Comparison of ENCODE assay signal across 13 mouse cellular contexts in the genomic region with DNA sequence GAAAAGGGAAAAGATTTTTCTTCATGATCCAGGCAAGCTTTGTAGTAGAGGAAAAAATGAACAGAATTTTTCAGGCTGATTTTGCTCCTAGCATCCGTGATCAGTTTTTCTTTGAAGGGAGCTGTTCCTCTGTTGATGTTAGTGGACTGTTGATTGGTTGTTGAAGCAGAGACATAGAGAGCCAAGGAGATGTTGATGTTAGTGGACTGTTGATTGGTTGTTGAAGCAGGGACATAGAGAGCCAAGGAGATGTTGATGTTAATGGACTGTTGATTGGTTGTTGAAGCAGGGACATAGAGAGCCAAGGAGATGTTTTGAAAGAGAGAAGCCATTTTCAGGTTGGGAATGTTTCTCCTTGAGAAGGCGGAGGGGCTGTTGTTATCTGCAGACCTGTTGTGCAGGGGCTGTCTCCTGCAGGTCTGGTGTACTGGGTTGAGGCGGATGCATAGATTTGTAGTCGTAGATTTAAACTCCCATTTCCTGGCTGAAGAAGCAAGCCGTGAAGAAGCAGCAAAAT. TPM values are rescaled to one million over a fixed set of nuclear protein-coding genes. Genes with fewer than 3 reads are reported as not detected.
DNase-seq lines count a peak whose midpoint lies in the region; ATAC-seq and TF ChIP-seq lines count a peak whose summit lies in the region.
"Had no signal": no experiment of that assay in that cellular context is flagged by ENCODE, and none has a peak within 500 bp of the region (broad histone marks: within the 10 kb centered on the region; RNA-seq: fewer than 3 reads in every experiment).

No protein-coding gene starts in this region.

- no peak overlapping the region for H3K9ac ChIP-seq in heart, embryonic 12.5 days
- H3K9ac ChIP-seq in hindbrain, postnatal 0 days (replicated peaks; ENCODE audit: low read length), result no peak overlapping the region
- H3K9ac ChIP-seq in midbrain, postnatal 0 days (replicated peaks; ENCODE audit: low read length, poor library complexity, severe bottlenecking), result no peak overlapping the region
- H3K9ac ChIP-seq: forebrain, embryonic 15.5 days had no signal

- no peak for ATAC-seq in heart, embryonic 12.5 days (ENCODE audit: insufficient number of reproducible peaks, low FRiP score)
- no peak for ATAC-seq in hindbrain, postnatal 0 days
- ATAC-seq in midbrain, postnatal 0 days (ENCODE audit: low FRiP score), result no peak
- ATAC-seq: forebrain, embryonic 15.5 days; Patski had no signal

- H3K4me1 ChIP-seq in heart, embryonic 12.5 days (replicated peaks), result peaks cover 68% of the 10 kb centered on the region
- H3K4me1 ChIP-seq in lung, adult 2 months (ENCODE audit: control insufficient read depth, insufficient read depth, low read length), result peaks cover 58% of the 10 kb centered on the region
- peaks cover 63% of the 10 kb centered on the region for H3K4me1 ChIP-seq in hindbrain, postnatal 0 days (ENCODE audit: insufficient read depth, low read length)
- peaks cover 18% of the 10 kb centered on the region for H3K4me1 ChIP-seq in midbrain, postnatal 0 days (ENCODE audit: insufficient read depth, low read length)

- peak overlapping the region; percentile 37 for H3K4me2 ChIP-seq in heart, embryonic 12.5 days
- H3K4me2 ChIP-seq in hindbrain, postnatal 0 days (ENCODE audit: low read depth, low read length), result peak overlapping the region; percentile 39
- H3K4me2 ChIP-seq in midbrain, postnatal 0 days (ENCODE audit: low read depth, low read length, poor library complexity, severe bottlenecking), result peak overlapping the region; percentile 13; the same call in 1 of the 2 replicates
- H3K4me2 ChIP-seq: forebrain, embryonic 15.5 days; liver, embryonic 11.5 days had no signal

- intact Hi-C loops in heart, postnatal 14 days (cut with DNase I), result no loop called here

- no peak for DNase-seq in heart, postnatal 14 days
- no peak for DNase-seq in lung, adult 2 months
- no peak for DNase-seq in lung, postnatal 4 days
- DNase-seq in hindbrain, postnatal 0 days (ENCODE audit: low spot score), result peak; percentile 38
- DNase-seq in midbrain, postnatal 0 days (ENCODE audit: low spot score), result peak; percentile 55
- no peak for DNase-seq in kidney, adult 8-10 months
- DNase-seq: adrenal gland, adult 2 months; thymus, postnatal 14 days had no signal

- no peak for TF ChIP-seq POLR2A in lung, adult 2 months (IDR thresholded peaks at IDR 0.05; ENCODE audit: borderline replicate concordance, extremely low read depth, low read depth, low read length)

- TF ChIP-seq CTCF in lung, adult 2 months (IDR thresholded peaks at IDR 0.05; ENCODE audit: insufficient read depth, low read length), result no peak
- no peak for TF ChIP-seq CTCF in hindbrain, postnatal 0 days (IDR thresholded peaks at IDR 0.05; ENCODE audit: low read depth)
- no peak for TF ChIP-seq CTCF in midbrain, postnatal 0 days (IDR thresholded peaks at IDR 0.05)

- no peaks in the 10 kb centered on the region for H3K27me3 ChIP-seq in heart, embryonic 12.5 days (replicated peaks)
- no peaks in the 10 kb centered on the region for H3K27me3 ChIP-seq in hindbrain, postnatal 0 days (ENCODE audit: insufficient read depth, low read length)
- H3K27me3 ChIP-seq in midbrain, postnatal 0 days (ENCODE audit: insufficient read depth, low read length), result no peaks in the 10 kb centered on the region
- H3K27me3 ChIP-seq: forebrain, embryonic 15.5 days; Patski had no signal

- no peak overlapping the region for H3K27ac ChIP-seq in heart, embryonic 12.5 days (ENCODE audit: poor library complexity, severe bottlenecking)
- H3K27ac ChIP-seq in hindbrain, postnatal 0 days, result peak overlapping the region; percentile 22
- H3K27ac ChIP-seq in midbrain, postnatal 0 days (ENCODE audit: low read depth, low read length), result no peak overlapping the region
- H3K27ac ChIP-seq: embryonic facial prominence, embryonic 10.5 days; forebrain, embryonic 15.5 days had no signal

- H3K36me3 ChIP-seq in heart, embryonic 12.5 days, result peaks cover 6% of the 10 kb centered on the region; the same call in 1 of the 2 replicates
- no peaks in the 10 kb centered on the region for H3K36me3 ChIP-seq in hindbrain, postnatal 0 days (ENCODE audit: insufficient read depth, low read length)
- no peaks in the 10 kb centered on the region for H3K36me3 ChIP-seq in midbrain, postnatal 0 days (ENCODE audit: insufficient read depth, low read length)
- H3K36me3 ChIP-seq: forebrain, embryonic 15.5 days had no signal

- 33% methylated on average over 5 of the region's 5 CpGs for whole genome bisulfite sequencing in heart, embryonic 12.5 days
- WGBS in lung, adult 2 months, result 40% methylated on average over 5 of the region's 5 CpGs
- WGBS in hindbrain, postnatal 0 days, result 60% methylated on average over 5 of the region's 5 CpGs
- WGBS in midbrain, postnatal 0 days, result 56% methylated on average over 5 of the region's 5 CpGs

- H3K9me3 ChIP-seq in heart, embryonic 12.5 days (replicated peaks), result no peaks in the 10 kb centered on the region
- H3K9me3 ChIP-seq in hindbrain, postnatal 0 days (ENCODE audit: low read length), result no peaks in the 10 kb centered on the region
- no peaks in the 10 kb centered on the region for H3K9me3 ChIP-seq in midbrain, postnatal 0 days (ENCODE audit: low read length)
- H3K9me3 ChIP-seq: forebrain, embryonic 15.5 days had no signal

- H3K4me3 ChIP-seq in heart, embryonic 12.5 days, result no peak overlapping the region
- peak overlapping the region; percentile 44 for H3K4me3 ChIP-seq in lung, adult 2 months (replicated peaks; ENCODE audit: extremely low read depth, low read depth, low read length)
- H3K4me3 ChIP-seq in hindbrain, postnatal 0 days (ENCODE audit: low read length), result no peak overlapping the region
- no peak overlapping the region for H3K4me3 ChIP-seq in midbrain, postnatal 0 days (ENCODE audit: low read depth, low read length)
- H3K4me3 ChIP-seq: embryonic facial prominence, embryonic 10.5 days; forebrain, embryonic 15.5 days had no signal

RNA-seq across cellular contexts. Expression of a gene that starts 5.5 kb away (rescaled TPM):
- 18.1 and 18.7 TPM in 2 replicates for polyA plus RNA-seq in heart, embryonic 12.5 days (2016; fragmentation: Nextera tagmentation; extraction: Ambion mirVana)
- total RNA-seq in heart, postnatal 14 days (2021), result 10 to 100 TPM; 29.7 to 34.2 TPM
- 23.0 and 34.0 TPM in 2 replicates for polyA plus RNA-seq in lung, adult 2 months (2012; rRNA removed)
- 101 and 103 TPM in 2 replicates for total RNA-seq in hindbrain, postnatal 0 days (2014; rRNA removed)
- 75.1 and 85.7 TPM in 2 replicates for polyA plus RNA-seq in hindbrain, postnatal 0 days (2015; fragmentation: Nextera tagmentation; extraction: Ambion mirVana)
- total RNA-seq in midbrain, postnatal 0 days (2014; rRNA removed), result 120 and 154 TPM in 2 replicates
- 81.6 and 89.3 TPM in 2 replicates for polyA plus RNA-seq in midbrain, postnatal 0 days (2015; fragmentation: Nextera tagmentation; extraction: Ambion mirVana)

Comparison
In these comparisons a context has a peak if more than half of its experiments do, and no peak if none do; other contexts are left out.
1. DNase-seq: peak in hindbrain, postnatal 0 days (single experiment) and midbrain, postnatal 0 days (single experiment); none in heart, postnatal 14 days (0 of 2), lung, adult 2 months (single experiment), lung, postnatal 4 days (0 of 2) and kidney, adult 8-10 months (0 of 2).
2. Peak in every context shown above with its lines, with median percentiles within 50 percentile points of each other: H3K4me2 ChIP-seq.